Comparison of ENCODE assay signal across 14 mouse cellular contexts in genomic region chr13:21920681-21921233, GRCm38 (mm10).
"Had no signal": no experiment of that assay in that cellular context is flagged by ENCODE, and none has a peak within 500 bp of the region (broad histone marks: within the 10 kb centered on the region; RNA-seq: fewer than 3 reads in every experiment).

No protein-coding gene starts in this region.

- H3K4me3 ChIP-seq: layer of hippocampus, adult 2 months; limb, embryonic 13.5 days; midbrain, embryonic 13.5 days; myocyte; neural tube, embryonic 15.5 days had no signal

- ATAC-seq: lung, postnatal 0 days; midbrain, embryonic 13.5 days had no signal

- H3K4me1 ChIP-seq: limb, embryonic 13.5 days had no signal

- H3K9ac ChIP-seq: limb, embryonic 13.5 days; liver, embryonic 13.5 days; midbrain, embryonic 13.5 days; neural tube, embryonic 15.5 days had no signal

- H3K9me3 ChIP-seq: limb, embryonic 13.5 days; liver, embryonic 13.5 days; midbrain, embryonic 13.5 days; neural tube, embryonic 15.5 days had no signal

- H3K4me2 ChIP-seq: limb, embryonic 13.5 days; midbrain, embryonic 13.5 days; neural tube, embryonic 15.5 days had no signal

- DNase-seq: kidney, postnatal 10 days; kidney, postnatal 4 days; lung, adult 18-20 months; right cerebral cortex, adult 18-20 months; right cerebral cortex, postnatal 25 days; thymus, postnatal 14 days had no signal

- H3K27ac ChIP-seq: layer of hippocampus, adult 2 months; limb, embryonic 13.5 days; liver, embryonic 13.5 days; midbrain, embryonic 13.5 days; neural tube, embryonic 15.5 days; stomach, postnatal 0 days had no signal

- H3K36me3 ChIP-seq: limb, embryonic 13.5 days; liver, embryonic 13.5 days; midbrain, embryonic 13.5 days; neural tube, embryonic 15.5 days had no signal
